Mouse (Mus musculus) spleen, adult 2 months (tissue): ENCODE data around the gene Hrk. TPM values are rescaled to one million over a fixed set of nuclear protein-coding genes. Genes with fewer than 3 reads are reported as not detected.

ENCODE experiments used
- DNase-seq, 2 experiments: peaks; one replicate each; pipeline versions ENCODE4 v3.0.0 to v3.0.0-alpha.2; 2012 to 2021; ENCODE audit warnings: low spot score in 2 of 2, low read depth in 1 of 2
- H3K27ac ChIP-seq: fragments of 200-500 bp; 2 replicates; pipeline ENCODE4 v1.5.1; 2012; ENCODE audit warnings: low read length, inconsistent platforms; ENCODE audit not compliant: insufficient read depth
- H3K27me3 ChIP-seq: fragments of 200-500 bp; 2 replicates; pipeline ENCODE4 v1.6.1; 2012; ENCODE audit warnings: mild to moderate bottlenecking, moderate library complexity, low read length, inconsistent platforms; ENCODE audit not compliant: control insufficient read depth, insufficient read depth
- H3K36me3 ChIP-seq: fragments of 200-500 bp; 2 replicates; pipeline ENCODE4 v1.6.1; 2012; ENCODE audit warnings: mild to moderate bottlenecking, low read length, inconsistent platforms; ENCODE audit not compliant: control insufficient read depth, insufficient read depth
- H3K4me1 ChIP-seq: fragments of 200-500 bp; 2 replicates; pipeline ENCODE4 v1.6.1; 2011; ENCODE audit warnings: inconsistent platforms; ENCODE audit not compliant: control insufficient read depth, insufficient read depth, insufficient read length
- H3K4me3 ChIP-seq: fragments of 200-500 bp; 2 replicates; pipeline ENCODE4 v1.5.1; 2011; ENCODE audit warnings: mild to moderate bottlenecking, inconsistent platforms; ENCODE audit not compliant: insufficient read depth, insufficient read length; ENCODE audit errors: extremely low read depth
- CTCF ChIP-seq: fragments of 200-500 bp; IDR thresholded peaks from 2 replicates; pipeline ENCODE4 v1.5.1; 2011; ENCODE audit warnings: mild to moderate bottlenecking, inconsistent platforms; ENCODE audit not compliant: insufficient read depth, insufficient read length, insufficient replicate concordance; ENCODE audit errors: extremely low read depth
- POLR2A ChIP-seq: fragments of 200-500 bp; IDR thresholded peaks from 2 replicates; pipeline ENCODE4 v1.6.1; 2011; ENCODE audit warnings: low read depth, low read length, inconsistent platforms
- WGBS: fragments of 180-500 bp; shearing (Covaris S2); methylation state at CpG from one replicate; pipeline ENCODE4 v1.1.7; 2018; 5-methylcytosine and 5-hydroxymethylcytosine counted together
- polyA plus RNA-seq: library from polyadenylated mRNA; depleted of rRNA; stranded (reverse); fragments of >200 nt; gene quantifications from 2 replicates; pipeline ENCODE4 v1.2.3, GENCODE M21; 2012

Hrk gene
- polyA plus RNA-seq, 1 experiment, result not detected

GRCm38 (mm10) chr5:118186903-118187633, 22.6 kb downstream of the Hrk start:
- WGBS, result 77% methylated on average over 9 of the region's 9 CpGs
- Histone ChIP-seq H3K27ac (no peak overlapping the region), H3K4me3 (no peak overlapping the region), H3K36me3 (no peaks in the 10 kb centered on the region), H3K4me1 (no peaks in the 10 kb centered on the region), H3K27me3 (no peaks in the 10 kb centered on the region)
- TF ChIP-seq CTCF, result no peak
- TF ChIP-seq POLR2A, result no peak
- DNase-seq, result no peak

DNA sequence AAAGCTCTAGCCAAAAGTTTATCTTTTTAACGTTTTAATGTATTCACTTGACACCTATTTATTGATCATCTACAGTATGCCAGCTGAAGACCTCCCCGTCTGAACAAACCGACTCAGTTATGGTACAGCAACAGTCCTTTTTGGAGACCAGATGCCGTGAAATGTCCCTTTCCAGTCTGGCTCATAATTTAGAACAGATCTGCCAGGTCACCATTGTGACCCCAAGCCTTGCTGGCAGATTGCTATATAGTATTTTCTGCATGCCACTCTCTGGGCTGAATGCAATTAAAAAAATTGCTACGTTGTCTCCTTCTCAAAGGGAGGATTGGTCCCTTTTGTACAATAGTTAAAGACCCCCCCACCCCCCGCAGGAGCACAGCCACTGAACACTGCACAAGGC, 23.9 kb downstream of the Hrk start:
- WGBS, result 72% methylated on average over 6 of the region's 6 CpGs
- DNase-seq, result no peak
- H3K27me3 ChIP-seq, result no peaks in the 10 kb centered on the region

DNA sequence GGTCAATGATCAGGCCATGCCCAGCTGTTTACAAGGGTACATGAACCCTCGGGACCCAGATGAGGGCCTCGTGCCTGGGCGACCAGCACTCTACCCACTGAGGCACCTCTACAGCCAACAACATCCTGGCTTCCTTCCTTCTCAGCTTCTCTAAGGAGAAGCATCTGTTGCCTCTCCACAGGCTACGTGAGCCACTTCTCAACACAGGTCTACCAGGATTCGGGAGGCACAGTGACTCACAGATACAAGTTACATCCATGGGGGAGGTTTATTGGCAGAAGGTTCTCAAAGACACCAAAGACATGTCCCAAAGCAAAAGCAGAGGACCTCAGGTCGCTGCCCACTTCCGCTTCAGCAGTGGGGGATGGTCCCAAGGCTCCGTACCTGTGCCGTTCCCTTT, 26.0 kb downstream of the Hrk start:
- no peak for TF ChIP-seq POLR2A
- TF ChIP-seq CTCF, result no peak
- H3K4me1 ChIP-seq, result no peaks in the 10 kb centered on the region
- H3K27ac ChIP-seq, result no peak overlapping the region
- H3K36me3 ChIP-seq, result no peaks in the 10 kb centered on the region
- H3K4me3 ChIP-seq, result no peak overlapping the region
- no peaks in the 10 kb centered on the region for H3K27me3 ChIP-seq
- 62% methylated on average over 9 of the region's 9 CpGs for WGBS
- DNase-seq, result no peak

More for the DNA sequence above, 23.9 kb downstream of the Hrk start:
- no peak overlapping the region for H3K27ac ChIP-seq
- no peak overlapping the region for H3K4me3 ChIP-seq
- no peaks in the 10 kb centered on the region for H3K4me1 ChIP-seq
- no peak for TF ChIP-seq CTCF
- no peak for TF ChIP-seq POLR2A
- no peaks in the 10 kb centered on the region for H3K36me3 ChIP-seq

DNA sequence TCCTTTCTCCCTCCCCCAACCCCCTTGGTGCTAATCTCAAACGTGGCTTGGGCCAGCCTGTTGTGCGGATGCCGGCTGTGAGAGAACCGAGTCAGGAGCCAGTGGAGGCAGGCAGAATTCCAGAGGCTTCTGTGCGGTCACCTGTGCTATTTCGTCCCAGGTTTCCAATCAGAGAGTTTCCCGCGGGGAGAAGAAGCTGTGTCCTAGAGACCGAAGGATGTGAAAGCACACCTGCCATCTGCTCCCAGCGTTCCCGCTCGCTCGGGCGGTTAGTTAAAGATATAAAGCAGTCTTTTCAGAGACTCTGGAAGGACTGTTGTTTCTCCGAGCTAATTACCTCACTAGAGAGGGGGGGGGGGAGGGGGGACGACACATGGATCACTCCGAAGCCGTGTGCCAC, 27.8 kb downstream of the Hrk start:
- TF ChIP-seq POLR2A, result no peak
- TF ChIP-seq CTCF, result no peak
- no peaks in the 10 kb centered on the region for H3K27me3 ChIP-seq
- no peaks in the 10 kb centered on the region for H3K4me1 ChIP-seq
- no peak overlapping the region for H3K4me3 ChIP-seq
- H3K36me3 ChIP-seq, result no peaks in the 10 kb centered on the region
- WGBS, result 39% methylated on average over 18 of the region's 18 CpGs
- no peak overlapping the region for H3K27ac ChIP-seq
- DNase-seq, result no peak

GRCm38 (mm10) chr5:118197421-118197820, 33.0 kb downstream of the Hrk start:
- TF ChIP-seq POLR2A (no peak), CTCF (no peak)
- H3K27ac ChIP-seq, result no peak overlapping the region
- H3K4me1 ChIP-seq, result no peaks in the 10 kb centered on the region
- H3K27me3 ChIP-seq, result no peaks in the 10 kb centered on the region
- DNase-seq, result no peak
- WGBS, result 80% methylated on average over 13 of the region's 13 CpGs
- H3K36me3 ChIP-seq, result no peaks in the 10 kb centered on the region
- no peak overlapping the region for H3K4me3 ChIP-seq

GRCm38 (mm10) chr5:118199670-118200069, 35.2 kb downstream of the Hrk start:
- DNase-seq, result no peak
- Histone ChIP-seq H3K36me3 (no peaks in the 10 kb centered on the region), H3K27me3 (no peaks in the 10 kb centered on the region), H3K4me1 (no peaks in the 10 kb centered on the region), H3K4me3 (no peak overlapping the region), H3K27ac (no peak overlapping the region)
- TF ChIP-seq CTCF, result no peak
- TF ChIP-seq POLR2A, result no peak
- WGBS, result 68% methylated on average over 5 of the region's 5 CpGs

GRCm38 (mm10) chr5:118204675-118205440, 40.4 kb downstream of the Hrk start:
- Histone ChIP-seq H3K4me3 (no peak overlapping the region), H3K27ac (no peak overlapping the region), H3K4me1 (no peaks in the 10 kb centered on the region), H3K36me3 (no peaks in the 10 kb centered on the region), H3K27me3 (no peaks in the 10 kb centered on the region)
- TF ChIP-seq CTCF (no peak), POLR2A (no peak)
- 43% methylated on average over 16 of the region's 16 CpGs for WGBS
- DNase-seq, result no peak
